Mouse (Mus musculus) urinary bladder, postnatal 25 days (tissue): ENCODE measurements around the gene Myoz2.

Source experiments
- DNase-seq: peaks from one replicate; pipeline ENCODE4 v3.0.0; 2022; ENCODE audit warnings: low spot score

Gene Myoz2

DNA sequence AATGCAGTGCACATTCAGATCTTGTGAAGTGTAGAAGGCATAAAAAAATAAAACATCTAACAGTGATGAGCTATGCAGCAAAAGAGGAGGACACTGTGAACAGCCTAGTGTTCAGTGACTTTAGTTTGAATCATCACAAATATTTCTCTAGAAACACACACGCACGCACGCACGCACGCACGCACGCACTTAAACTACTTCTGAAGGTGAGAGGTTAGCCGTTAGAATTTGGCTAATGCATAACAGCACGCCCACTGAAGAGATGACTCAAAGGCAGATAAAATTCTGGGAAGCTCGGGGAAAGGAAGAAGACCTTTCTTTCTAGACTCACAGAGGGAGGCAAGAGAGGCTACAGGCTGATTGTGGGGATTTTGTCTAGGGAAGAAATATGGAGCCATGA is 27.4 kb downstream of the Myoz2 start:
- no peak for DNase-seq

DNA sequence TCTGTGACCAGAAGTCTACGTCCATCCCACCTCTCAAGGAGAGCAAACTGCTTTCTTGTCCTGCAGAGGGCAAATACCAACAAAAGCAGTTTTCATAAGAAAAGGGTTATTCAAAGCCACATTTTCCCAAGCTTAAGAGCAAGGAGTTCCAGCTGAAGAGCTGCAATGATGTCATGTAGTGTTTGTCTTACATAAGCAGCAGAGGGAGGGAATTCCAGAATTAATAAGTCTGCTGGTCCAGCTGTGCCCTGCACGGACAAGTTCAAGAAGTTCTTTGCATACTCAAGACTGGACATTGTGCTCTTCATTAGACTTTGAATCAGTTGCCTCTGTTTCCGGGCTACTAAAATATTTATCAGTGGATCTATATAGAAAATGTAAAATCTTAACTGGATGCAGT is 33.8 kb downstream of the Myoz2 start:
- no peak for DNase-seq

DNA sequence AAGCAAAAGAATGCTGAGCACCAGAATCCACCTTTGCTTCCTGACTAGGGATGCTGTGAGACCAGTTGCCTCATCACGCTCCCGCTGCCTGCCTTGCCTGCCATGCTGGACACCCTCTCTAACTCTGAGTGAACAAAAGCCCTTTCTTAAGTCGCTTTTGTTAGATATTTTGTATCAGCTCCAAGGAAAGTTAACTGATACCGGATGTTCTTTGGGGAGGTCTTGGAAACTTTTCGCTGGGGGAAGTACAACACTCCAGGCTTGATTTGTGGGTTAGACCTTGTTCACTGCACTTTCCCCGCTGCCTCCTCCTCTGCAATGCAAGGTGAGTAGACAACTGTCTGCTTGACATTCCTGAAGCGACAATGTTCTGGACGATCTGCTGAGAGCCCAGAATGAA is 36.3 kb downstream of the Myoz2 start:
- DNase-seq, result no peak

DNA sequence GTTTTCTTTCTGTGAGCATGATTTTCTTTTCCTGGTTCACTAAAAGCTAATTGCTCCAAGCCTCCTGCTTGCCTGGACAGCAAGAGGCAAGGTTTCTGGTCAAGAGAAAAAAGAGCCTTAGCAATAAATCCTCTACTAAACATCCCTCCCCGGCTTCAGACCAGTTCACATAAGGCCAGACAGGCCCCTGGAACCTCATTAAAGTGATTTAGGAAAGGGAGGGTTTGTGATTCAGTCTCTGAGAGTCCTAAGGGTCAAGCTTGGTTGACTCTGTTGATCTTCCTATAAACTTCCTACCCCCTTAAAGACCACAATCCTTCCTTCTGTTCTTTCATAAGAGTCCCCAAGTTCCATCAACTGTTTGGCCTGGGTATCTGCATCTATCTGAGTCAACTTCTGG is 37.8 kb downstream of the Myoz2 start:
- no peak for DNase-seq

DNA sequence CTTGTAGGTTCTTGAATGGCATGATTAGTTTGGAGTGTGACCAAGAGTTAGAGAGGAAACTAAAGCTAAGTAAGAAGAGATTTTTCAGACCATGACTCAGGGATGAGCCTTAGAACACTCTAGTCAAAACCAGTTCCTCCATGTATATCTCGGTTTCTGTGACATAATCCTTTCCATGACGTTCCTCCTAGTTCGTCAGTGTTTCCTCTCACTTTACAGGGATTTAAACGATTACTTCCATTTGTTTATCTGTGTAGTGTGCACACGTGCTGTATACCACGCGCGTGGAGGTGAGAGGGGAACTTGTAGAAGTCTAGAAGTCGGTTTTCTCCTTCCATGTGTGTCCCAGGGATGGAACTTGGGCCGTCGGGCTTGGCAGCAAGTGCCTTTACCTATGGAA is 47.9 kb downstream of the Myoz2 start:
- DNase-seq, result no peak

DNA sequence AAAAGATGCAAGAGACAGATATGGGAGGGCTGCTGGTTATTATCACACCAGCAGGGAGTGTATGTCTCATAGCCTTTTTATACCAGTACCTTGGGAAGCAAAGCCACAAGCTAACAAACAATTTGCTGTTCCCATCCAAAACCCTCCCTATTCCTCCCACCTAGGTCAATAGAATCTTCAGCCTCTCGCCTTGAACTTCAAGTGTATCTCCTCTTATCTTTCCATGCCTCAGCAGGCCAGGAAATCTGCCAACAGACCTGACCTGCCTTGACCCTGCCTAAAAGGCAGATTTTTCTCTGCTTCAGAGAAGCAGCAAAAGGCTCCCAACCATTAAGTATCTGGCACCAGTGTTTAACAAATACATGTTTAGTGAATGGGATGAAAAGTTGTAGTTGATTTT is 48.4 kb downstream of the Myoz2 start:
- DNase-seq, result no peak

DNA sequence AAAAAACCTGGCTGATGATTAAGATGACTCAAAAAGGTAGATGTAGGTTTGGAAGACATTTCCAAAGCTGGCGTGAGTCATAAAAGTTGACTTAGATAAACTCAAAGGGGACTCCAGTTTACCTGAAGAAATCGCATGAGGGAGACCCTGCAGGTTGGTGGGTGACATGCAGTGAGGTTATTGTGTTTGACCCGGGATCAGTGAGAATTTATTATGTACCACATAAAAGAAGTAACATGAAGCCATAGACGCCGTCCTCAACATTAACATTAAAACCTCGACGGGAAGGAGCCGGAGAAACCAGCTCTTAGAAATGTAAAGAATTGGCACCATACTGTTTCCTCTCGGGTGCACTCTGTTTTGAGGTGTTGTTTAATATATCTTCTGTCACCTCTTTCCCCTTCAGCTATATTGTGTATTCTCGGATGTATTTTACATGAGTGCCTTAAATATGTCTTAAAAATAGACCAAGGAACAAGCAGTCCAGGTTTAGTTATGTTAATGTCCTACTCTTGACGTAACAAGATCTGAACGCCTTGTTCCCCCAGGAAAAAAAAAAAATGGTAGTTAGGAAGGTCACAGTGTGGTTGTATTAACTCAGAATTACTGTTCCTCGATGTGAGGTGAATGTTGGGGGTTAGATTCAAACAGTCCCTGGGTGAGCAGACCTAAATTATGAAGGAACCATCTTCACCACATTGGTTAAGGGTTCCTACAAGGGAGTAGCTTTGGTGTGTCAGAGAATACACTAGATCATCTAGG is 49.5 kb downstream of the Myoz2 start:
- DNase-seq, result no peak

DNA sequence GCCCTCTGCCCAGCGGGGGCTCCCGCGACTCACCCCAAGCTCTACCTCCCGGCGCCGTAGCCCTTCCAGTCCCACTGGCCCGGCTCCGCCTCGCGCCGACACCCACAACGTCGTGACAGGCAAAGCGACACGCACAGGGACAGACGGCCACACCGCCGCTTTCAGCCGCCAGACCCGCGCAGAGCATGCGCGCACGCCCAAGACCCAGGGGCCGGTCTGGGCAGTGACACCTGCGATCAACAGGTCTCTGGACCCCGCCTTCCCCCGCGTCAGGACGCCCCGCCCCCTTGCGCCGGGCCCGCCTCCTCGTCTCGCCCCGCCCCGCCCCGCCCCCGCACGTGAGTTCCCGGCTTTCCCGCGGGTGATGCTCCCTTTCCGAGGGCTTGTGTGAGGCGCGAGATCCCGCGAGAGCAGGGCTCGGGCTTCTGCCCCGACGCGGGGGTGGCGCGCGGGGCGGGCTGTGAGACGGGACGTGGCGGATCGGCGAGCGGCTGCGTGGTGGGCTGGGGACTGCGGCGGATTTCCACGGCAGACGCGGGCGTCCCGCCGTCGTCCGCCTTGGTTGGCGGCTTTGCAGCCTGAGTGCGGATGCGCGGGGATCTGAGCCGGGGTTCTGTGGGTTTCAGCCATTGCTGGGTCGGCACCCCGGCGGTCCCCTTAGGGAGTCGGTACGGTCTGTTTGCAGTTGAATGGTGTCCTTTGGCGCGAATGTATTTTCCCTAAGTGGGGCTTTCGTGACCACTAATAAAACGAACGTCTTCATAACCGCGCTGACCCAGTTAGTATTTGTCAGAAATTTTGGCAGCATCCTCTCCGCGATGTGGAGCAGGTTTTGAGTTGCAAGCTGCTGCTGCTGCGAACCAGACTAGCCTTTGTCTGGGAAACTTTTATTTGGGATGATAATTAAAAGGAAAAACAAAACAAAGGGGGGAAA is 50.3 kb downstream of the Myoz2 start, which contains the start of gene Usp53:
TSS of gene Usp53 (minus strand) at position 262 of the 934 bp plus-strand sequence.
- peak; percentile 92 for DNase-seq

DNA sequence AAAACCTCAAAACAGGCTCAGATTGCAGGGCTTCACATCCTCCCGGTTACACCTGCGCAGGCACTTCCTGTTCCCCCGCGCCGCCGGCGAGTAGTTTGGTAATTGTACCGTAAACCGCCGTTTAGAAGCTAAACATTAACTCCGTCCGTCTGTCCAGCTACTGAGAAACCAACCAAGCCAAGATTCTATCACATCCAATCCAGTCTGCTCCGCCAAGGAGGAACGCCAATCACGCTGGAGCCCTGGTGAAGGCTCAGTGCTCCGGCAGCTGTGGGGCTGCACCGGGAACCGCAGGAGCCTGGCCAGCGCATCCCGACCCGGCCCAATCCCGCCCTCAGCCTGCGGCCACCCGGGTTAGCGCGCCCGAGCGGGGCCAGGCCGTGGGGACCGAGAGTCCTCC is 51.0 kb downstream of the Myoz2 start:
- peak; percentile 44 for DNase-seq

DNA sequence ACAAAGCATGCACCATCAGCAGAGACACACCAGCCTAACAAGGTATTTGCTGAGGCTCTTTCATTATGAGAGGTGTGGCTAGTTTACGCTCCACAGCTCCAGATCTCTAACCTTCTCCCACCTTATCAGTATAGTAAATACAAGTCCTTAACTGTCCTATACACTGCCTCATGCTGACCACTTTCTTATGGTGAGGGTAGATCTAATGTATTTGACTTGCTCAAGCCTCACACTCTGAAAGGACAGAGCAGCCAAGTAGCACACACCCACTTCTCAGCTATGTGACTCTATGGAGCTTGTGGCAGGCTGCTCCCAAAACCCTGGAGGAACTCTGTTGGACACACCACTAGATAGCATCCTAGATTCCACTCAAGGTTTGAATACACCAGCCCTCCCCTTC is 58.9 kb downstream of the Myoz2 start:
- no peak for DNase-seq

DNA sequence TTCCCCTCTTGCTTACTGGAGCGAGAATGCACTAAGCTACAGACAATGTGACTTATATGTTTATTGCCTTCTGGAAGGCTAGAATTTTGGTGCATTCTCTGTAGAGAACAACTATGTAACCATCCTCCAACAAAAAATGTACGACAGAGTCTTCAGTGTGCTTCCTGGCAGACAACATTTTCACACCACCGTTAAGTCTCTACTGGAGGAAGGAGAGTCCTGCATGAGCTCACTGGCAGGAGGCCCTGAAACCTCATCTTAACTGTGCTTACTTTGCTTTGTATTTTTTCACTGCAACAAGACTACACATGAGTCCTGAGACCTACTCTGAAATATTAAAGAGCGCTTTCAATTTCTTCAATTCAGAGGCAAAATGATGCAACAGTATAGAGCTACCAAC is 59.5 kb downstream of the Myoz2 start:
- DNase-seq, result no peak

DNA sequence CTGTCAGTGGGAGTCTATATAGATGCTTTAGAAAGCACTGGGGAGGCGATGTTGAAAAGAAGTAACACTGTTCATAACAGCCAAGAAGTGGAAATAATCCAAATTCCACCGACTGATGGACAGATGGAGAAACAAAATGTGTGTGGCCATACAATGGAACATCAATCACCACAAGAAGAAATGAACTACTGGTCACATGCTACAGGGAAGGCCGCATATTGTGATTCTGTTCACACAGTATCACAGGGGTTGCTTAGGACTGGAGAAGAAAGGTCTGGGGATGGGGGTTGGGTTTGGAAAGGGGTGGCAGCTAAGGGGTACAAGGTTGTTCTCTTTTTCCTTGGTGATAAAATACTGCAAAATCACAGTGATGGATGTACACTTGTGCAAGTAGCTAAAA is 60.0 kb downstream of the Myoz2 start:
- DNase-seq, result no peak

DNA sequence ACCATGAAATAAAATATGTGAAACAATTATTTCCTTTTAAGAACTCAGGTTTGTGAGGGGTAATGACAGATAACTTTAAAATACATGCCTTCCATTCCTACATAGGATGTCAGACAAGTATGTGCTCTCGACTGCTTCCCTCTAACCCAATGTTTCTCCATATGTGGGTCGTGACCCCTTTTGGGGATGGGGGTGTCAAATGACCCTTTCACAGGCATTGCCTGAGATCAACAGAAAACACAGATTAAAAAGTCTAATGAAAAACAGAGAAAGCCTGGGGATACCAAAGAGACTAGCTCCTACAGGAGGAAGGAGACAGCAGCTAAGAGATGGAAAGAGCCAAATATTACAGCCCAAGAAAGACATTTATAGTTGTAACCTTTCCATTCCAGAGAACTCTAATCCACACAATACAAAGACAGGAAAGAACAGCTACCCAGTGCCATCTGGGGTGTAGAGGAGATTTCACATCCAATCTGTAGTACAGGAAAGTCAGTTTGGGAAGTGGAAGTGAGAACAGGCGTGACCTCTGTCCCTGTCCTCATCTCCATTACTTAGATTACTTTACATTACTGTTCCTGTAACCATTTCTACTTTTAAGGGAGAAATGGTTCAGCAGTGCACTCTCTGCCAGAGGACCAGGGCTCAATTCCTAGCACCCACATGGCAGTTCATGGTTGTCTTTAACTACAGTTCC is 62.5 kb downstream of the Myoz2 start:
- no peak for DNase-seq

DNA sequence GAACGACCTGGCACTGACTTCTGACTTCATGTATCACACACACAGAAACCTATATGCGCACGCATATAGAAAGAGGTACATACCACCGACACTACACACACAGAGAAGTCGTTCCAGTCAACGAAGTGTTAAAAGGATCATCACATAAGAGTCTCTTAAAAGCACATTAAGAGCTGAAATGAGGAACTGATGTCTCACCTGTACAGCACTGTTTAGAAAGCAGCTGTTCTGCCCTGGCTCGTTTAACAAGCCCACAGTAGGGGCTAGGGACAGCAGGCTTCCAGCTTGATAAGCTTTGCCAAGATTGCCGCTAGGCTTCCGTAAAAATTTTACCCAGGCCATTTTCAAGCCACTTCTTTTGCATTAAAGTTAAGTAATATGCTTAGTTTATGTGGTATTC is 66.4 kb downstream of the Myoz2 start:
- no peak for DNase-seq

DNA sequence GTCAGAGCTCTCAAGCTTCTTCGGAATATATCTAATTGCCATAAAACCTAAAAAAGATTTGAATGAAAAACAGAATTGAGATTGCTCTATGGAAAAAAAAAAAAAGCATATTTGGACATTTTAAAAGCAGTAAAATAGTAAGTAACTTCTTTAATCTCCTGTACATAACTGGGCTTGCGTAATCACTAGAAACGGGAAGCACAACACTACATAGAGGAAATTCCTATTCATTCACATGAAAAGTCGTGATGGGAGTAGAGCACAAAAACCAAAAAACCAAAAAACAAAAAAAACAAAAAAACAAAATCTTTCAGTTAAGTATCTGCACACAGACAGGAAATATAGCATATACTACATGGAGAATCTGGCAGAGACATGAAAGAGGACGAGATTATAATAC is 70.5 kb downstream of the Myoz2 start:
- no peak for DNase-seq
